Mouse (Mus musculus) CH12.LX (cell line): ENCODE measurements around the gene Atp2b2. TPM values are rescaled to one million over a fixed set of nuclear protein-coding genes. Genes with fewer than 3 reads are reported as not detected.
A peak's percentile ranks its signal among the peaks of the same experiment; 100 is the strongest.

ENCODE experiments used
- DNase-seq: peaks from one replicate; pipeline ENCODE4 v3.0.0-alpha.2; 2013; ENCODE audit errors: extremely low read depth
- H3K27ac ChIP-seq: 2 replicates; pipeline ENCODE4 v1.5.1; 2012; ENCODE audit warnings: low read depth, mild to moderate bottlenecking, control low read depth, moderate library complexity; ENCODE audit not compliant: insufficient read depth
- H3K27me3 ChIP-seq: replicated peaks from 2 replicates; pipeline ENCODE3; 2012; ENCODE audit warnings: inconsistent platforms
- H3K36me3 ChIP-seq, 2 experiments: replicated peaks in 1 of 2; 2 replicates each; pipeline versions ENCODE3 to v1.6.1; 2012; ENCODE audit warnings: inconsistent platforms in 1 of 2, low read length in 1 of 2, mild to moderate bottlenecking in 1 of 2, mixed read lengths in 1 of 2, moderate library complexity in 1 of 2; ENCODE audit not compliant: control insufficient read depth in 1 of 2, insufficient read depth in 1 of 2
- H3K4me1 ChIP-seq, 2 experiments: 2 replicates each; pipeline ENCODE4 v1.6.1; 2012; ENCODE audit warnings: inconsistent platforms in 1 of 2, moderate library complexity in 1 of 2; ENCODE audit not compliant: insufficient read depth in 2 of 2, control insufficient read depth in 1 of 2
- H3K4me2 ChIP-seq: 2 replicates; pipeline ENCODE4 v1.6.1; 2012; ENCODE audit warnings: low read depth, mild to moderate bottlenecking, control low read depth; ENCODE audit not compliant: poor library complexity, insufficient read depth, severe bottlenecking
- H3K4me3 ChIP-seq, 3 experiments: fragments of 150-350 bp in 1 of 3; sonication (generic) in 1 of 3; replicated peaks in 1 of 3; 2 replicates each; pipeline versions ENCODE3 to v1.5.1; 2011 to 2012; ENCODE audit warnings: low read depth in 2 of 3, low read length in 2 of 3, mild to moderate bottlenecking in 2 of 3, moderate library complexity in 2 of 3, control low read depth in 1 of 3, improper control_type of control experiment in 1 of 3, inconsistent platforms in 1 of 3, mixed read lengths in 1 of 3; ENCODE audit not compliant: poor library complexity in 1 of 3
- H3K79me2 ChIP-seq: replicated peaks from 2 replicates; pipeline ENCODE4 v1.6.1; 2012; ENCODE audit warnings: mild to moderate bottlenecking, moderate library complexity; ENCODE audit not compliant: control insufficient read depth, poor library complexity, insufficient read depth, severe bottlenecking; ENCODE audit errors: extremely low read depth
- H3K9ac ChIP-seq: 2 replicates; pipeline ENCODE4 v1.6.1; 2012; ENCODE audit warnings: low read depth, mild to moderate bottlenecking, control low read depth, moderate library complexity; ENCODE audit not compliant: insufficient read depth
- H3K9me3 ChIP-seq: replicated peaks from 2 replicates; pipeline ENCODE3; 2012; ENCODE audit warnings: low read length, inconsistent platforms, mixed read lengths
- CHD2 ChIP-seq: IDR thresholded peaks from 2 replicates; pipeline ENCODE4 v1.6.1; 2011; ENCODE audit warnings: low read length, improper control_type of control experiment
- CTCF ChIP-seq, 2 experiments: IDR thresholded peaks in 1 of 2; conservative IDR thresholded peaks in 1 of 2; 2 replicates each; pipeline ENCODE4 v1.5.1; 2011 to 2012; ENCODE audit warnings: low read depth in 2 of 2, low read length in 2 of 2, improper control_type of control experiment in 1 of 2, inconsistent platforms in 1 of 2, mild to moderate bottlenecking in 1 of 2, moderate library complexity in 1 of 2
- GABPA ChIP-seq: IDR thresholded peaks from 2 replicates; pipeline ENCODE4 v1.6.1; 2012; ENCODE audit warnings: low read depth, low read length, improper control_type of control experiment, inconsistent platforms; ENCODE audit not compliant: insufficient replicate concordance
- JUN ChIP-seq: IDR thresholded peaks from 2 replicates; pipeline ENCODE4 v1.6.1; 2011; ENCODE audit warnings: low read depth, mild to moderate bottlenecking, low read length, improper control_type of control experiment, moderate library complexity; ENCODE audit not compliant: insufficient read depth
- NELFE ChIP-seq: IDR thresholded peaks from 2 replicates; pipeline ENCODE4 v1.6.1; 2011; ENCODE audit warnings: low read depth, low read length, improper control_type of control experiment
- NRF1 ChIP-seq: IDR thresholded peaks from 2 replicates; pipeline ENCODE4 v1.6.1; 2014; ENCODE audit warnings: low read depth, mild to moderate bottlenecking, inconsistent platforms, low read length, improper control_type of control experiment, moderate library complexity
- RAD21 ChIP-seq: IDR thresholded peaks from 2 replicates; pipeline ENCODE4 v1.6.1; 2011; ENCODE audit warnings: low read depth, mild to moderate bottlenecking, low read length, improper control_type of control experiment, moderate library complexity
- TCF12 ChIP-seq: IDR thresholded peaks from 2 replicates; pipeline ENCODE4 v1.6.1; 2014; ENCODE audit warnings: low read depth, mild to moderate bottlenecking, inconsistent platforms, low read length, improper control_type of control experiment
- UBTF ChIP-seq: IDR thresholded peaks from 2 replicates; pipeline ENCODE4 v1.6.1; 2012; ENCODE audit warnings: low read depth, mild to moderate bottlenecking, inconsistent platforms, low read length, improper control_type of control experiment, moderate library complexity
- dilution Hi-C: fragments of 300-500 bp; cut with MboI; formaldehyde crosslinking; loops from 2 replicates; pipeline ENCODE4 v1.14.3; 2020; ENCODE audit warnings: low sequenced_read_pairs; ENCODE audit not compliant: extremely low pct_unique_long_range_greater_than_20kb, extremely low pct_ligation_motif_present
- in situ Hi-C: fragments of 300-500 bp; cut with MboI; formaldehyde crosslinking; loops from 3 replicates; pipeline ENCODE4 v1.14.3; 2019; ENCODE audit warnings: low sequenced_read_pairs, low pct_ligation_motif_present, low pct_unique_long_range_greater_than_20kb, mixed read lengths
- polyA plus RNA-seq: library from polyadenylated mRNA; unstranded; fragments of >175 nt; gene quantifications from 2 replicates; pipeline ENCODE4 v1.2.1, GENCODE M21; 2012; ENCODE audit warnings: low read depth; ENCODE audit not compliant: insufficient read length
- total RNA-seq, 2 experiments: library from RNA; depleted of rRNA; stranded (reverse); fragments of 300-350 nt in 1 of 2; fragments of >200 nt in 1 of 2; gene quantifications; 2 replicates each; pipeline ENCODE4 v1.2.3; 2012 to 2014

Atp2b2 gene
- total and polyA plus RNA-seq, 3 experiments = not detected

DNA sequence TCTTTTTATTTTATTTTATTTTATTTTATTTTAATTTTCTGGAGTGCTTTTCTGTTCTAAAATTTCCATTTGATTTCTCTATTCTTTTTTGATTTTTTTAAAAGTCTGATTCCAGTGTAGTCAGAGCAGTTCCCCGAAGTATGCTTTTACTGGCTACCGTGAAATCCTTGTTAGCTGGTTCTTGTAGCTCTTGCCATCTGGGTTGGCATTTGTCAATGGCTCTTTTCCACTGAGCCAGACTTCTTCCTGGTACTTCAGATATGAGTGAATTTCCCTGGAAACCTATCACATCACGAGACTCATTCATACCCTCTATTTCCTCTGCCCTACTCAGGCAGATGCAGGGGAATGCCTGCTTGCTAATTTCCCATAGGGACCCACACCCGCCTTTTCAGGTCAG, 119.2 kb downstream of the Atp2b2 start:
- H3K4me1 ChIP-seq = no peaks in the 10 kb centered on the region
- dilution Hi-C loops = no loop called here
- no peak overlapping the region for H3K4me2 ChIP-seq
- no peaks in the 10 kb centered on the region for H3K79me2 ChIP-seq
- H3K9me3 ChIP-seq = no peaks in the 10 kb centered on the region
- no peak for DNase-seq
- no peak overlapping the region for H3K4me3 ChIP-seq
- TF ChIP-seq CHD2 = no peak
- no peak for TF ChIP-seq JUN
- TF ChIP-seq TCF12 = no peak
- TF ChIP-seq NRF1 = no peak
- no peak for TF ChIP-seq NELFE
- no peak overlapping the region for H3K27ac ChIP-seq
- H3K36me3 ChIP-seq = no peaks in the 10 kb centered on the region
- H3K27me3 ChIP-seq = peaks cover 72% of the 10 kb centered on the region
- H3K9ac ChIP-seq = no peak overlapping the region
- in situ Hi-C loops = no loop called here

DNA sequence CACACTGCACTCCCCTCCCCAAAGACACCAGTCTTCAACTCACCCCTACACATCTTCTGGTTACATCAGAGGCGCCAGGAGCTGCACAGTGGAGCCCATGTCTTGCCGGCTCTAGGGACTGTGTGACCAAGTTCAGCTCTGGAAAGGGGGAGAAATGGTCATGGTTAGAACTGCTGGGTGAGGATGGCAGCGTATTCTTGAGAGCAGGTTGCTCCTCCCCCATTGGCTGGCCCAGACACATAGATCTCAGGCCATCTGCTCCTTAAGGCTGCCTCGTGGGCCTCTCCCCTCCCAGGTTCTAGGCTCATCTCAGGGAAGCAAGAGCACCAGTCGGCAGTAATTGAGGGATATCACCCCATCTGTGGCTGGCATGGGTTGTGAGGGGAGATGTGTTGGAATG, 121.9 kb downstream of the Atp2b2 start:
- Histone ChIP-seq H3K27me3 (peaks cover 86% of the 10 kb centered on the region), H3K36me3 (no peaks in the 10 kb centered on the region), H3K27ac (no peak overlapping the region), H3K9ac (no peak overlapping the region), H3K4me3 (no peak overlapping the region), H3K4me2 (no peak overlapping the region), H3K79me2 (no peaks in the 10 kb centered on the region), H3K9me3 (no peaks in the 10 kb centered on the region), H3K4me1 (no peaks in the 10 kb centered on the region)
- dilution Hi-C loops = no loop called here
- in situ Hi-C loops = no loop called here
- DNase-seq = no peak
- TF ChIP-seq UBTF = no peak

DNA sequence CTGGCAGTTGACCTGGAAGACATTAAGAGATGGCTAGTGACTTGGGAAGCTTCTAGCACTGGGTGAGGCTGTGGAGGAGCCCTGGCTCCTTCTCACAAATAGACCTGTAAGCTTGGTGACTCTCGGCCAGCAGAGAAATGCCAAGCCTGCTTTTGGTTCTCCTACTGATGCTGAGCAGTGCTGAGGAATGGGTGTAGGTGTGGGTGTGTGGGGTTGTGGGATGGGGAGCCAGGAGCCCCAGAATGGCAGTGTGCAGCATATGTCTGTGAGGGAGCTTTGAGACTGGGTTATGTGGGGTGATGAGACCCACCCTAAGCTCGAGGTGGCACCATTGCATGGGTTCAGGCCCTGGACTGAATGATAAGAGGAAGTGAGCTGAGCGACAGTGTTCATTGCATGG, 129.7 kb downstream of the Atp2b2 start:
- in situ Hi-C loops = no loop called here
- dilution Hi-C loops = no loop called here
- H3K4me2 ChIP-seq = no peak overlapping the region
- TF ChIP-seq GABPA (no peak), RAD21 (peak; percentile 11), CTCF (conservative IDR thresholded peaks at IDR 0.05 in 1 of 2, IDR thresholded peaks at IDR 0.05 in 1 of 2; ENCODE audit: low read depth in 2 of 2, low read length in 2 of 2) (peak in 1 of 2 experiments; percentile 16; a peak in 1 of 4 replicates)
- TF ChIP-seq, all 38 proteins: peak for 2
- no peak overlapping the region for H3K4me3 ChIP-seq
- no peaks in the 10 kb centered on the region for H3K9me3 ChIP-seq
- no peak overlapping the region for H3K27ac ChIP-seq
- no peaks in the 10 kb centered on the region for H3K36me3 ChIP-seq
- no peaks in the 10 kb centered on the region for H3K4me1 ChIP-seq
- DNase-seq = no peak
- H3K79me2 ChIP-seq = no peaks in the 10 kb centered on the region
- no peak overlapping the region for H3K9ac ChIP-seq
- peaks cover 95% of the 10 kb centered on the region for H3K27me3 ChIP-seq
